Mouse (Mus musculus) heart, postnatal 25 days (tissue): ENCODE measurements at regions not wholly inside any gene's neighbourhood (a gene's known extent, or its start where the extent isn't known, plus 50 kb on each side); places are given as distances from the start of the nearest gene placed in this dataset.
"Not testable (repeated sequence)": the region's sequence is repeated elsewhere in the genome, so short reads cannot be mapped to it uniquely, and the experiment has no call there.

Experiments used
- DNase-seq: peaks from one replicate; pipeline ENCODE4 v3.0.0; 2022; ENCODE audit warnings: low spot score
- intact Hi-C: fragments of 180-260 bp; cut with DNase I; formaldehyde crosslinking; loops from one replicate; pipeline ENCODE4 v1.15.1; 2025

DNA sequence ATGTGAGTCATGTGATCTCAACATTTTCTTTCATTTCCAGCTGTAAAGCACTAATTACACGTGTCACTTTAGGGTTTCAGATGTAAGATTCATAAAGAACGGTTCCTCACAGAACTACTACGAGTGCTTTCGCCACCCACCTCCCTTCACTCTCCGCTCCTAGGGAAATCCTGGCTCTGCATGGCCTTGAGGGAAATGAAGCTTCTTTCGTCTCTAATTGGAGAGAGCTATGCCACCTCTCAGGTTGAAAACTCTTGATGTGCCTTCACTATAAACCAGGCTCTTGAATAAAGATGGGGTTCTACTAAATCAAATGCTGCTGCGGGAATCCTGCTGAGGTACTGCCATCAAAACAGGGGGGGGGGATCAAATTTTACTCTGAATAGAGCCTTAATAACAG is 686.0 kb upstream of the Hs3st1 start:
- DNase-seq, result no peak
- intact Hi-C loops, result no loop called here

DNA sequence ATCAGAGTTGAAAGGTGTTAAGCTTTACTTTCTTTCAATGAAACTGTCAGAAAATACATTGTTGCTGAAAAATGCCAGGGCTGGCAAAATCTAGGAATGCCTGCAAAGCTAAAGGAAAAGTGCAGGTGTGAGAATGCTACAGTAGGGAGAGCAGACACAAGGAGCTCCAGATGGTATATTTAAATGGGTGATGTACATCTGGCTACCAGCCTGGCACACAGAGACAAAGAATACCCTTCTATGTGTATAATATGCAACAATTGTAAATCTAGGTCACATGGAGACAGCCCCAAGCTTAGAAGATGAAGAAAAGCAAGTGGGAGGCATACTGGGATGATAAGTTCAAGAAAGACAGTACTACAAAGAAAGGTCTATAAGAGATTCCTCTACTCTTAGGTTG is 647.4 kb upstream of the Hs3st1 start:
- no peak for DNase-seq
- intact Hi-C loops, result no loop called here

DNA sequence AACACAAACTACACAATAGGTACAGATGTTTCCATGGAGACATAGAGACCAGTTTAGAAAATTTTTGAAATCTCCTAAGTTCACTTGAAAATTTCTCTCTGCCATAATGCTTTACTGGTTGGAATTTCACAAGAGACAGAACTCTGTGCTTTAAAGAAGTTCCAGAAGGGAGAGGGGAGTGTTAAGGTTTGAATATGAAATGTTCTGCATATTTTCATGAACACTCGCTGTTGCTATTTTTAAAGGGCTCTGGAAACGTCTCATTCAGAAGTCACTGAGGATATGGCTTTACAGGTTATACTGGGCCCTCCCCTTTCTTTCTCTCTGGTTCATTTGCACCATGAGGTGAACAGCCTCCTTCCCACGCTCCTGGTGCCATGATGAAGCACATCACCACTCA is 639.5 kb upstream of the Hs3st1 start:
- intact Hi-C loops, result no loop called here
- no peak for DNase-seq

DNA sequence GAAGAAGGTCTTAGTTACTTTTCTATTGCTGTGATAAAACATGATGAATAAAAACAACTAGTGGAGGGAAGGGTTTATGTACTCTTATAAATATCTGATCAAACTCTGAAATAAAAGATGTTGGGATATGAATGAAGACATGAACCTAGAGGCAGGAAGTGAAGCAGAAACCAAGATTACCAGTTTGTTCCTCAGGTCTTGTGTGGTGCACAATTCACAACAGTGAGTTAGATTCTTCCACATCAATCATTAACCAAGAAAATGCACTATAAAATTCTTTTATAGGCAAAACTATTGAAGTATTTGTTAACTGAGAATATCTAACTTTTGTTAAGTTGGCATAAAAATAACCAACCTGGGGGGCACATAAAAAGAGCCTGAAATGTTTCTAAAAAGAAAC is 634.3 kb upstream of the Hs3st1 start:
- intact Hi-C loops, result no loop called here

DNA sequence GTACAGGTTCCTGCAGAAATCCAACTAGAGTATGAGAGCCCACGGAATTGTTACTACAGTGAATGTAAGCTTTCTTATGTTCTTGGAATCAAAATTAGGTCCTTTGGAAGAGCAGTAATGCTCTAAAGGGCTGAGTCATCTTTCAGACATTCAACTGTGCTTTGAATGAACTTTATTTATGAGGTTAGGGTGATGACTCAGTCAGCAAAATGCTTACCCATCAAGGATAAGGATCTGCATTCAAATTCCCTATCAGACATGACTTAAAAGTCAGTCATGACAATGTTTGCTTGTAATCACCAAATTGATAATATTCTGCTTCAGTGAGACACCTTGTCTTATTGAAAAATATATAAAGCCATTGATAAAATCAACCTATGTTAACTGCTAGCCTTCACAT is 611.7 kb upstream of the Hs3st1 start:
- DNase-seq, result no peak
- intact Hi-C loops, result no loop called here

More for the DNA sequence above, 634.3 kb upstream of the Hs3st1 start:
- DNase-seq, result no peak

DNA sequence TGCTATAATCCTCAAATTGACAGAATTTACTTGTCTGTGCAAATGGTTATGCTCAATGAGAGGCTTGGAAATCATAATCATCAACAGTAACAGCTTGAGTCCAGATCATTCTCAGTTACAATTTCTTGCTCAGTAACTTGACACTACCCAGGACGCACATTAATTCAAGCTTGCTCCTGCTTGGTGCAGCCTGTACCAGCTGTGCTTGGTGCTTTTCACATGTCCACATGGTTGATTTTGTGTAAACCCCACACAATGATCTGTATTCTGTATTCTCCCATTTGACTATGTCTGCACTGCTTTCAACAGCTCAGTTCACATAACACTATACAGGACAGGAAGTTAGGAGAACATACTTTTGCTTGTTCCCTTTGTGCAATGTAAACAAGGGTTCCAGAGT is 576.0 kb upstream of the Hs3st1 start:
- intact Hi-C loops, result no loop called here
- no peak for DNase-seq

DNA sequence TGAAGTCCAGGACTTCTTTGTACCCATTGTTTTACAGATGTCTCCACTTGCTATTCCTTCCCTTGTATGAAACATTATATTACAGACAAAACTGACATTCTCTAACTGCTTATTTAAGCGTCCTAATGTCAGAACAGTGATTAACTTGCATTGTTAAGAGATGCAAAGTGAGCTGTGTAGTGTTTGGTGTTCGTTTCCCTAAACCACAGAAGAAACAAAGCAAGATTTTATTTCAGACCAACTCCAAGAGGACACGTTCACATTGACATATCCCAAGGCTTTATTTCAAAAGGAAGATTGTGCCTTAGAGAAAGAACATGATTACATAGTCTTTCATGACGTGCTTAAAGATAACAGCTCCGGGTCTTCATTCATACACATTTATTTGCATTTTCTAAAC is 553.2 kb upstream of the Hs3st1 start:
- intact Hi-C loops, result no loop called here
- no peak for DNase-seq

DNA sequence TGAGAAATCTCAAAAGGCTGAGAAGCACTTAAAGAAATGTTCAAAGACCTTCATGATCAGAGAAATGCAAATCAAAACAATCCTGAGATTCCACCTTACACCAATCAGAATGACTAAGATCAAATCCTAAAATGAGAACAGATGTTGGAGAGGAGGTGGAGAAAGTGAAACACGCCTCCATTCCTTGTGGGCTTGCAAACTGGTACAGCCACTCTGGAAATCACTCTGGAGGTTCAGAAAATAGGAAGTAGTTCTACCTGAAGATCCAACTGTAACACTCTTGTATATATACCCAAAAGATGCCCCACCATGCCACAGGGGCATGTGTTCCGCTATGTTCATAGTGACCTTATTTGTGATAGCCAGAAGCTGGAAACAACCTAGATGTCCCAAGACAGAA is 549.5 kb upstream of the Hs3st1 start:
- DNase-seq, intact Hi-C loops: not testable (repeated sequence)

DNA sequence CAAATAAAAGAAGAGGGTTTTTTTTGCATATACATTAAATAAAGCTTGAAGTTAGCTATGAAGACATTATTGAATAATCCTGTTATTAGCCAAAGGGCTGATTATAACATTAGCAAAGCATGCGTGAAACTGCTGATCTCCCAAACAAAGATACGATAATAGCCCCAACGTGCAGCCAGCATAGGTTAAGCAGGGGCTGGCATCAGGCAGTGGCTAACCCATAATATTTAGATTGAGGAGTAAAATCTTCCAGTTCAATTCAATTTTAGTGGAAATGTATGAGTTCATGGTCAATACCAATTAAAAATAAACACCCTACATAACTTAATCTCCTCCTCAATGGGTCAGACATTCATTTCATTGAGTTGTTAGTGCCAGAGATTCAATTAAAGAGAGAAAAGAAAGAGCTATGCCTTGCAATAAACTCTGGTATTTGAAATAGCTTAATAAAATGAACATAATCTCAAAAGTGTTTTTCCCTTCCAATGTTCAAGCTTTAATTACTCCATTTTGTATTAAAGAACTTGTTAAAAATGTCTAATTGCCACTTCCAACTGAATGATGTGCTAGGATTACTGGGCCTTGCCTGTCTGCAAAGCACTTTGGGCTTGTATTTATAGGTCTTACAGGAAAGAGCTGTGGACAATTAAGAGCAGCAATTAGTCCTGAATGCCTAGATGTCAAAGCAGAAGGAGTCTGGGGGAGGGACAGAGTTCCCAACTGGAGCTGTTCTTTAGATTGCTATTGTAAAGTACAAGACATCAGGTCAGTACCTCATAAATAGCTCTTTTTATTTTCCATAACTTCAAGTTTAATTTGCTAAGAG is 539.8 kb upstream of the Hs3st1 start:
- no peak for DNase-seq
- intact Hi-C loops, result no loop called here

DNA sequence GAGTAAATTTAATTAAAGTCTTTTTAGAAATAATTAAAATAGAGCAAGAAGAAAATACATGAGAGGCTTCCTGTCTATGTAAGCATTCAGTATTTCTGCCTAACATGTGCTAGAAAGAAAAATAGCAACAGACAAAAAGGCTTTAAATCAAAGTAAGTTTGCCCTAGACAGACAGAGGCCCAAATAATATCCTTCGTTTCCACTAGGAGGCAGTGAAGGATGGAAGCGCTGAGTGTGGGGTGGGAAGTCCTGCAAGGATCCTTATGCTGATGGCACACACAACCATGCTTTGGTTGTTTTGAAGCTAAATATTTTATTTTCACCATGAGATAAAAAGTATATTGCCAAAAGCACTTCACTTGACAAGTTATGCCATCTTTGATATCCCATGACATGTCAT is 527.1 kb upstream of the Hs3st1 start:
- no peak for DNase-seq
- intact Hi-C loops, result loop anchor here (2.0 kb wide), 1 partner anchor 670 kb away; no protein-coding TSS in a partner anchor

DNA sequence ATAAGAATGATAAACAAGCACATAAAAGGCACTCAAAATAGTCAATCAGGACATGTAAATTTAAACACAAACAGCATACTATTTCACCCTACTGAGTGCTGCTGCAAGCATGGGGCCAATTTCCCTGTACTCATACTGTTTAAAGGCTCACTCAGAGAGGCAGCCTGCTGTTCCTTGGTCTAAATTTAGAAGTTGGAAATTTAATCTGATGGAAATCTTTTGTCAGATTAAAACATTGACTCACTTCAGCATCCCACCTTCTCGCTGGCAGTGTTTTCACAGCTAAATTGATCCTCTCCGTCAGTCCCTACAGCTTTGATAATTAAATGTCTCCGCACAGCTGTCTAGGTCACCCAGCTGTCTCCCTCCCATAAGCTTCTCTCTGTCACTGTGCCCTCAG is 491.4 kb upstream of the Hs3st1 start:
- intact Hi-C loops, result no loop called here
- DNase-seq, result no peak
